12 mouse cellular contexts compared by ENCODE assay signal in the genomic region with DNA sequence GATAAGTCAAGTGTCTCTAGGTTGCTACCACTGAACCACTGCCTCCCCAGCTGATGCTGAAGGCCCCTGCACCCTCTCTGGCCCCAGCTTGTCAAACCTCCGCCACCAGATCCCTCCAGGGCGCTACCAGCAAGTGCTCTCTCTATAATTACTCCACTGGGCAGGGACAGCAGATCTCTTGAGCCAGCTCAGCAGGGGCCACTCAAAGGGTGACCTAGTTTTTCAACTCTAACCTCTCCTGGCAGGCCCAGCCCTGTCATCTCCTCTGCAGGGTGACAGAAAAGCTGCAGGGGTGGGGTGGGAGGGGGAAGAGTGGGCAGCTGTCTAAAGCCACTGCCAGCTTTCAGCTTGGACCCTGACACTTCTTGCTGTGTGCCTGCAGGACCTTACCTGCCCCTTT. TPM values are rescaled to one million over a fixed set of nuclear protein-coding genes. Genes with fewer than 3 reads are reported as not detected.
A peak's percentile ranks its signal among the peaks of the same experiment; 100 is the strongest.
DNase-seq lines count a peak whose midpoint lies in the region; ATAC-seq lines count a peak whose summit lies in the region.
"Had no signal": no experiment of that assay in that cellular context is flagged by ENCODE, and none has a peak within 500 bp of the region (broad histone marks: within the 10 kb centered on the region; RNA-seq: fewer than 3 reads in every experiment).

No protein-coding gene starts in this region.

- H3K4me2 ChIP-seq in forebrain, embryonic 12.5 days, result no peak overlapping the region
- no peak overlapping the region for H3K4me2 ChIP-seq in heart, embryonic 15.5 days
- H3K4me2 ChIP-seq in kidney, embryonic 16.5 days (replicated peaks; ENCODE audit: low read depth, low read length), result no peak overlapping the region
- H3K4me2 ChIP-seq: liver, embryonic 11.5 days had no signal

- ATAC-seq in forebrain, embryonic 12.5 days (ENCODE audit: low FRiP score), result no peak
- peak; percentile 64; the same call in 1 of the 2 replicates for ATAC-seq in heart, embryonic 15.5 days (replicated peaks; ENCODE audit: insufficient number of reproducible peaks, insufficient read depth, low FRiP score, low read depth)
- ATAC-seq in kidney, embryonic 16.5 days (ENCODE audit: low FRiP score, low TSS enrichment), result no peak
- ATAC-seq: intestine, postnatal 0 days had no signal

- WGBS in forebrain, embryonic 10.5 days, result 0% methylated on average over 2 of the region's 2 CpGs
- 12% methylated on average over 2 of the region's 2 CpGs for WGBS in forebrain, embryonic 12.5 days
- WGBS in heart, embryonic 15.5 days, result 18% methylated on average over 2 of the region's 2 CpGs
- 21% methylated on average over 2 of the region's 2 CpGs for WGBS in kidney, embryonic 16.5 days

- peaks cover 17% of the 10 kb centered on the region for H3K36me3 ChIP-seq in forebrain, embryonic 10.5 days (replicated peaks)
- no peaks in the 10 kb centered on the region for H3K36me3 ChIP-seq in forebrain, embryonic 12.5 days (replicated peaks)
- no peaks in the 10 kb centered on the region for H3K36me3 ChIP-seq in heart, embryonic 15.5 days
- H3K36me3 ChIP-seq in kidney, embryonic 16.5 days (ENCODE audit: insufficient read depth, low read length), result no peaks in the 10 kb centered on the region

- no peak overlapping the region for H3K9ac ChIP-seq in forebrain, embryonic 12.5 days
- H3K9ac ChIP-seq in heart, embryonic 15.5 days, result no peak overlapping the region
- no peak overlapping the region for H3K9ac ChIP-seq in kidney, embryonic 16.5 days (replicated peaks; ENCODE audit: low read length)

- H3K4me3 ChIP-seq in forebrain, embryonic 10.5 days, result no peak overlapping the region
- no peak overlapping the region for H3K4me3 ChIP-seq in forebrain, embryonic 12.5 days (replicated peaks)
- no peak overlapping the region for H3K4me3 ChIP-seq in heart, embryonic 15.5 days
- no peak overlapping the region for H3K4me3 ChIP-seq in kidney, embryonic 16.5 days (ENCODE audit: low read length)
- H3K4me3 ChIP-seq: myocyte had no signal

- peaks cover 88% of the 10 kb centered on the region for H3K27me3 ChIP-seq in forebrain, embryonic 10.5 days (ENCODE audit: poor library complexity, severe bottlenecking)
- peaks cover 70% of the 10 kb centered on the region for H3K27me3 ChIP-seq in forebrain, embryonic 12.5 days
- H3K27me3 ChIP-seq in heart, embryonic 15.5 days, result peaks cover 59% of the 10 kb centered on the region
- peaks cover 41% of the 10 kb centered on the region for H3K27me3 ChIP-seq in kidney, embryonic 16.5 days (ENCODE audit: insufficient read depth, low read length)

- H3K4me1 ChIP-seq in forebrain, embryonic 10.5 days, result peaks cover 66% of the 10 kb centered on the region
- peaks cover 10% of the 10 kb centered on the region for H3K4me1 ChIP-seq in forebrain, embryonic 12.5 days
- peaks cover 31% of the 10 kb centered on the region for H3K4me1 ChIP-seq in heart, embryonic 15.5 days (replicated peaks)
- no peaks in the 10 kb centered on the region for H3K4me1 ChIP-seq in kidney, embryonic 16.5 days (ENCODE audit: insufficient read depth, low read length)

- no peak for DNase-seq in forebrain, embryonic 10.5 days (ENCODE audit: extremely low spot score, low spot score)
- DNase-seq in brain, adult 2 months (ENCODE audit: low read depth, low spot score), result peak; percentile 84
- DNase-seq in cerebellum, postnatal 36 days, result peak; percentile 68 to 73
- no peak for DNase-seq in lung, postnatal 4 days
- DNase-seq in spleen, postnatal 10 days (ENCODE audit: low spot score in 2 of 2), result no peak

- 0 out of 2 replicates have a peak overlapping the region, but pooled peaks have one; percentile 20 for H3K27ac ChIP-seq in forebrain, embryonic 10.5 days
- H3K27ac ChIP-seq in forebrain, embryonic 12.5 days, result no peak overlapping the region
- peak overlapping the region; percentile 69 for H3K27ac ChIP-seq in heart, embryonic 15.5 days
- H3K27ac ChIP-seq in kidney, embryonic 16.5 days (ENCODE audit: low read length), result no peak overlapping the region
- H3K27ac ChIP-seq: macrophage had no signal

- peaks cover 18% of the 10 kb centered on the region for H3K9me3 ChIP-seq in forebrain, embryonic 10.5 days
- no peaks in the 10 kb centered on the region for H3K9me3 ChIP-seq in forebrain, embryonic 12.5 days
- no peaks in the 10 kb centered on the region for H3K9me3 ChIP-seq in heart, embryonic 15.5 days (replicated peaks)
- H3K9me3 ChIP-seq in kidney, embryonic 16.5 days (ENCODE audit: low read length), result peaks cover 16% of the 10 kb centered on the region; the same call in 1 of the 2 replicates

RNA-seq across cellular contexts. Expression of a gene that starts 6.0 kb away (rescaled TPM):
- polyA plus RNA-seq in forebrain, embryonic 10.5 days (2016; fragmentation: Nextera tagmentation; extraction: Ambion mirVana), result 1.5 and 2.0 TPM in 2 replicates
- polyA plus RNA-seq in forebrain, embryonic 12.5 days (2016; fragmentation: Nextera tagmentation; extraction: Ambion mirVana), result 1.5 and 1.7 TPM in 2 replicates
- 0.29 and 0.43 TPM in 2 replicates for polyA plus RNA-seq in heart, embryonic 15.5 days (2015; fragmentation: Nextera tagmentation; extraction: Ambion mirVana)
- polyA plus RNA-seq in kidney, embryonic 16.5 days (2015; fragmentation: Nextera tagmentation; extraction: Ambion mirVana), result 0.66 and 0.71 TPM in 2 replicates
- polyA plus RNA-seq: macrophage had no signal

RNA-seq across cellular contexts. Expression of a gene that starts 11.4 kb away (rescaled TPM):
- 2,273 and 2,281 TPM in 2 replicates for polyA plus RNA-seq in forebrain, embryonic 10.5 days (2016; fragmentation: Nextera tagmentation; extraction: Ambion mirVana)
- 1,463 and 1,490 TPM in 2 replicates for polyA plus RNA-seq in forebrain, embryonic 12.5 days (2016; fragmentation: Nextera tagmentation; extraction: Ambion mirVana)
- polyA plus RNA-seq in heart, embryonic 15.5 days (2015; fragmentation: Nextera tagmentation; extraction: Ambion mirVana), result 1,772 and 2,077 TPM in 2 replicates
- 1,744 and 2,086 TPM in 2 replicates for polyA plus RNA-seq in kidney, embryonic 16.5 days (2015; fragmentation: Nextera tagmentation; extraction: Ambion mirVana)

RNA-seq across cellular contexts. Expression of a gene that starts 17.2 kb away (rescaled TPM):
- polyA plus RNA-seq in forebrain, embryonic 10.5 days (2016; fragmentation: Nextera tagmentation; extraction: Ambion mirVana), result 351 and 360 TPM in 2 replicates
- polyA plus RNA-seq in forebrain, embryonic 12.5 days (2016; fragmentation: Nextera tagmentation; extraction: Ambion mirVana), result 274 and 289 TPM in 2 replicates
- 153 and 154 TPM in 2 replicates for polyA plus RNA-seq in heart, embryonic 15.5 days (2015; fragmentation: Nextera tagmentation; extraction: Ambion mirVana)
- polyA plus RNA-seq in kidney, embryonic 16.5 days (2015; fragmentation: Nextera tagmentation; extraction: Ambion mirVana), result 248 and 262 TPM in 2 replicates

RNA-seq across cellular contexts. Expression of a gene that starts 17.2 kb away (rescaled TPM):
- polyA plus RNA-seq in forebrain, embryonic 10.5 days (2016; fragmentation: Nextera tagmentation; extraction: Ambion mirVana), result 43.9 and 44.9 TPM in 2 replicates
- polyA plus RNA-seq in forebrain, embryonic 12.5 days (2016; fragmentation: Nextera tagmentation; extraction: Ambion mirVana), result 43.3 and 44.0 TPM in 2 replicates
- 23.1 and 32.5 TPM in 2 replicates for polyA plus RNA-seq in heart, embryonic 15.5 days (2015; fragmentation: Nextera tagmentation; extraction: Ambion mirVana)
- 52.6 and 54.0 TPM in 2 replicates for polyA plus RNA-seq in kidney, embryonic 16.5 days (2015; fragmentation: Nextera tagmentation; extraction: Ambion mirVana)

RNA-seq across cellular contexts. Expression of a gene that starts 24.5 kb away (rescaled TPM):
- polyA plus RNA-seq in forebrain, embryonic 10.5 days (2016; fragmentation: Nextera tagmentation; extraction: Ambion mirVana), result 0.40 and 0.65 TPM in 2 replicates
- 0.27 and 0.36 TPM in 2 replicates for polyA plus RNA-seq in forebrain, embryonic 12.5 days (2016; fragmentation: Nextera tagmentation; extraction: Ambion mirVana)
- 4.0 and 5.1 TPM in 2 replicates for polyA plus RNA-seq in heart, embryonic 15.5 days (2015; fragmentation: Nextera tagmentation; extraction: Ambion mirVana)
- 4.5 and 4.6 TPM in 2 replicates for polyA plus RNA-seq in kidney, embryonic 16.5 days (2015; fragmentation: Nextera tagmentation; extraction: Ambion mirVana)
- polyA plus RNA-seq: macrophage had no signal

Comparison
In these comparisons a context has a peak if more than half of its experiments do, and no peak if none do; other contexts are left out.
1. H3K27ac ChIP-seq: peak in forebrain, embryonic 10.5 days (single experiment) and heart, embryonic 15.5 days (single experiment); none in forebrain, embryonic 12.5 days (single experiment) and kidney, embryonic 16.5 days (single experiment).
2. DNase-seq: peak in brain, adult 2 months (single experiment) and cerebellum, postnatal 36 days (2 of 2); none in forebrain, embryonic 10.5 days (single experiment), lung, postnatal 4 days (0 of 2) and spleen, postnatal 10 days (0 of 2).